Mouse (Mus musculus) forebrain, embryonic 13.5 days (tissue): ENCODE measurements at regions not wholly inside any gene's neighbourhood (a gene's known extent, or its start where the extent isn't known, plus 50 kb on each side); places are given as distances from the start of the nearest gene placed in this dataset.

Source experiments
- ATAC-seq: fragments of 200-750 bp; cut with Nextera tagmentation; 2 replicates; pipeline ENCODE4 v1.8.0; 2017
- H3K27ac ChIP-seq: fragments of 300-500 bp; sonication (generic); 2 replicates; pipeline ENCODE4 v1.5.1; 2015; ENCODE audit warnings: inconsistent platforms, mild to moderate bottlenecking, moderate library complexity
- H3K27me3 ChIP-seq: fragments of 300-500 bp; sonication (generic); 2 replicates; pipeline ENCODE4 v1.6.1; 2015; ENCODE audit warnings: mild to moderate bottlenecking, inconsistent platforms
- H3K36me3 ChIP-seq: fragments of 300-500 bp; sonication (generic); 2 replicates; pipeline ENCODE4 v1.6.1; 2015; ENCODE audit warnings: mild to moderate bottlenecking, inconsistent platforms; ENCODE audit not compliant: poor library complexity, severe bottlenecking
- H3K4me1 ChIP-seq: fragments of 300-500 bp; sonication (generic); 2 replicates; pipeline ENCODE4 v1.6.1; 2015; ENCODE audit warnings: inconsistent platforms
- H3K4me2 ChIP-seq: fragments of 300-500 bp; sonication (generic); 2 replicates; pipeline ENCODE4 v1.6.1; 2015; ENCODE audit warnings: inconsistent platforms, mild to moderate bottlenecking, moderate library complexity
- H3K4me3 ChIP-seq: fragments of 300-500 bp; sonication (generic); 2 replicates; pipeline ENCODE4 v1.5.1; 2015; ENCODE audit warnings: mild to moderate bottlenecking, inconsistent platforms
- H3K9ac ChIP-seq: fragments of 300-500 bp; sonication (generic); 2 replicates; pipeline ENCODE4 v1.6.1; 2015; ENCODE audit warnings: mild to moderate bottlenecking, inconsistent platforms
- H3K9me3 ChIP-seq: fragments of 300-500 bp; sonication (generic); replicated peaks from 2 replicates; pipeline ENCODE4 v1.6.1; 2016; ENCODE audit warnings: inconsistent platforms
- WGBS: fragments of 180-500 bp; shearing (Covaris S2); methylation state at CpG from one replicate; pipeline ENCODE4 v1.1.7; 2015; 5-methylcytosine and 5-hydroxymethylcytosine counted together

DNA sequence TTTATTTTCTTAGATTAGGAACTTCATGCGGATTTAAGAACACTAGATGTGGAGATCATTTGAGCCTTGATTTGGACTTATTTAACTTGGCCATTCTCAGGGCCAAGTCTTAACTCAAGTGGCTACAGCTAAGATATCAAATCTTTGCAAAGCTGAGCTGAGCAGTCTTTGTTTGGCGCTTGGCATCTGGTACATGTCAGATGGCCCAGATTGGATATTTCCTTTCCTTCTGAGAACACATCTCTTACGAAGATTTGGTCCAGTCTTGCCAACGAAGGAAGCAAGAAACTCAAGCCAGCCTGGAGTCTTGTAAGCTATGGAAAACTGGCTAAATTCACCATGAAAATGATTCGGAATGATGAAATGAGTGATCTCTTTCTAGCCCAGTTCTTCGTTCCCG lies 59.1 kb upstream of the Cdc42ep3 start:
- H3K4me3 ChIP-seq, result no peak overlapping the region
- no peak overlapping the region for H3K4me2 ChIP-seq
- no peak for ATAC-seq
- no peak overlapping the region for H3K27ac ChIP-seq
- no peaks in the 10 kb centered on the region for H3K27me3 ChIP-seq
- H3K36me3 ChIP-seq, result no peaks in the 10 kb centered on the region
- H3K4me1 ChIP-seq, result no peaks in the 10 kb centered on the region
- H3K9ac ChIP-seq, result no peak overlapping the region
- H3K9me3 ChIP-seq, result no peaks in the 10 kb centered on the region
- 93% methylated on average over 7 of the region's 7 CpGs for WGBS

DNA sequence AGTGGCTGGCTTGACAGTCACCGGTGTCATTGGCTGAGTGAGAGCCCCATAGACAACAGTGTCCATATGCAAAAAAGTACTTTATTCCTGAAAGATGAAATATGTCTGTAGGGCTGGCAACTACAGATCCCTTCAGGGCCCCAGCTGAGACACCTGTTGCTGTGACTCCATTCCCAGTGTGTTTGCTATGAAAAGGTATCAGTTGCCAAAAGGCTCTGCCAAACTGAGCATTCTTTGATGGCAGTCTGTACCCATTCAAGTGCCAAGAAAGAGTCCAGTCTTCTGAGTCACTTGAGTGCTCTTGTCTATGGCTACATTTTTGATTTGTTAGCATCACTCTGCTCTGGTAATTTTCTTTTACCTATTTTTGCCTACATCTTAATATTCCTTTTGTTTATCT lies 63.1 kb upstream of the Cdc42ep3 start:
- Histone ChIP-seq H3K9ac (no peak overlapping the region), H3K9me3 (no peaks in the 10 kb centered on the region), H3K4me2 (no peak overlapping the region), H3K27ac (no peak overlapping the region), H3K4me3 (no peak overlapping the region), H3K4me1 (no peaks in the 10 kb centered on the region), H3K27me3 (no peaks in the 10 kb centered on the region), H3K36me3 (no peaks in the 10 kb centered on the region)
- no peak; the same call in 1 of the 2 replicates for ATAC-seq
- WGBS, result 80% methylated on average over 1 of the region's 1 CpGs

DNA sequence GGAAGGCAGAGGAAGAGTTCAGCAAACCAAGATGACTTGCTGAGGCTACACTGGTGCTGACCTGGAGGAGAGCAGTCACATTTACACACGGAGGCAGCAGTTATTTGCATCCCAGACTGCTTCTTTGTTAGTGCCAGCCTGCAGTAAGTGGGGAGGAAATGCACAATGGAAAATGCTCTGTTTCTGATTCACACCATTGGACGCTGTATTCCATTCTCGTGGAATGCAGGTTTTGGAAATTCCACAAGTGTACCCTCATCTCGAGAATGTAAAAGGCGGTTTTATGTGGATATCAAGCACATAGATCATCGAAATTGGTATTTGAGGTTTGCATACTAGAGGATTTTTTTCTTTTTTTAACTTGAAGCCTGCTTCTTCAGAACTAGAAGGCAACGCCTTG lies 66.7 kb upstream of the Cdc42ep3 start:
- H3K27me3 ChIP-seq, result no peaks in the 10 kb centered on the region
- H3K4me3 ChIP-seq, result no peak overlapping the region
- no peaks in the 10 kb centered on the region for H3K9me3 ChIP-seq
- no peaks in the 10 kb centered on the region for H3K36me3 ChIP-seq
- no peaks in the 10 kb centered on the region for H3K4me1 ChIP-seq
- H3K27ac ChIP-seq, result no peak overlapping the region
- no peak overlapping the region for H3K9ac ChIP-seq
- WGBS, result 72% methylated on average over 7 of the region's 7 CpGs
- ATAC-seq, result no peak
- H3K4me2 ChIP-seq, result no peak overlapping the region

DNA sequence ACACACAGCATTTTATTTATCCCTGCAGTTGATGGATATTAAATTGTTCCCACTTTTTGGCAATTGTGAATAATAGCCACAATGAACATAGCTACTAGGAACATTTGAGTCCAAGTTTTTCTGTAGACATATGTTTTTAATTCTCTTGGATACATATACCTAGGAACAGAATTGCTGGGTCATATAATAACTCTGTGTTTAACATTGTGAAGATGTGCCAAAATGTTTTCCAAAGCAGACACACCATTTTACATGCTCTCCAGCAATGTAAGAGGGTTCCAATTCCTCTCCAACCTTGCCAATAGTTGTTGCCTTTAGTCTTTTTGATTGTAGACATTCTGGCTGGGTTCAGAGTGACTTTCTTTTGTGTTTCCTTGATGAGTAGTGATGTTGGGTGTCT lies 84.3 kb upstream of the Cdc42ep3 start:
- Histone ChIP-seq H3K4me1 (no peaks in the 10 kb centered on the region), H3K4me2 (no peak overlapping the region), H3K9ac (no peak overlapping the region), H3K36me3 (no peaks in the 10 kb centered on the region), H3K4me3 (no peak overlapping the region), H3K27me3 (no peaks in the 10 kb centered on the region), H3K9me3 (no peaks in the 10 kb centered on the region), H3K27ac (no peak overlapping the region)
- no peak for ATAC-seq

DNA sequence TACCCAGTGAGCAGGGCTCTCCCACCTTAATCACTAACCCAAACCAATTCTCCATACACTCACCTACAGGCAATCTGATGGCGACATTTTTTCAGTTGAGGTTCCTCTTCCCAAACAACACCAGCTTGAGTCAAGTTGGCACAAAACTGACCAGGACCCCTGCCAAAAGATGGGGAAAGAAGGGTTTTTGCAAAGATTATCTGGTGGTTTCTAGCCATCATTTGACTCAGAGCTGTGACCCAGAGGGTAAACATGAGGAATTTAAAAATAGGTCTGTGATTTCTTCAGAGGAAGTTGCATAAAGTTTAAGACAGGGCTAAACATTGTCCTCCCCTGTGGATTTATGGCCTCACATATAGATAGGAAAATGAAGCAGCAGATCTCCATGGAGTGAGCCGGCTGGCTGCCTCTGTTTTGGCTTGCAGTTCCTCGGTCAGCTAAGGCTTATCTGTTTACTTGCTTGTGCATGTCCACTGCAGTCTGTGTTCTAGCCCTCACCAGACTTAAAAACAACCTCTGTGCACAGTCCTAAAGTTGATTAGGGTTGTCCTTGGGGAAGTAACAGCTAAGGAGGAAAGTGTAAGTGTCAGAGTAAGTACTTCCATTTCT lies 87.7 kb upstream of the Cdc42ep3 start:
- Histone ChIP-seq H3K9me3 (no peaks in the 10 kb centered on the region), H3K4me1 (no peaks in the 10 kb centered on the region), H3K27me3 (no peaks in the 10 kb centered on the region), H3K27ac (no peak overlapping the region), H3K9ac (no peak overlapping the region), H3K36me3 (no peaks in the 10 kb centered on the region), H3K4me2 (no peak overlapping the region), H3K4me3 (no peak overlapping the region)
- WGBS, result 90% methylated on average over 3 of the region's 3 CpGs
- no peak for ATAC-seq

DNA sequence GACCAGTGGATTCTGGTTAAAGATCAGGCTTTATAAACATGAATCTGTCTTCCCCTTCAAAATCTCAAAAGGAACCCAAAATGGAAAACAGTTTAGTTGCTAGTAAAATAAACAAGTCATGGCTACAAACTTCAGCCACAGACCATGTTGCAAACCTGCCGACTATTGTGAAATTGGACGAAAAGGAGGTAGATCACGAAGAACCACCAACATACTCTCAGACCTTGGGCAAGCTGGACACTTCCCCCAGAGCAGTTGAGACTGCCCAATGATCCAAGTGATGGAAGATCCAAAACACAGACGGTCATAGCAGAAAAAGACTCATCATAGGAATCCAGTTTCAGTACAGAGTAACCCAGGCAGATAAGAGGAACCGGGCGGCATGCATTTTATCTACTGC lies 92.3 kb upstream of the Cdc42ep3 start:
- H3K27ac ChIP-seq, result no peak overlapping the region
- WGBS, result 93% methylated on average over 6 of the region's 6 CpGs
- H3K4me3 ChIP-seq, result no peak overlapping the region
- H3K27me3 ChIP-seq, result no peaks in the 10 kb centered on the region
- ATAC-seq, result no peak
- H3K9ac ChIP-seq, result no peak overlapping the region
- no peak overlapping the region for H3K4me2 ChIP-seq
- H3K36me3 ChIP-seq, result no peaks in the 10 kb centered on the region
- H3K4me1 ChIP-seq, result no peaks in the 10 kb centered on the region
- H3K9me3 ChIP-seq, result no peaks in the 10 kb centered on the region

DNA sequence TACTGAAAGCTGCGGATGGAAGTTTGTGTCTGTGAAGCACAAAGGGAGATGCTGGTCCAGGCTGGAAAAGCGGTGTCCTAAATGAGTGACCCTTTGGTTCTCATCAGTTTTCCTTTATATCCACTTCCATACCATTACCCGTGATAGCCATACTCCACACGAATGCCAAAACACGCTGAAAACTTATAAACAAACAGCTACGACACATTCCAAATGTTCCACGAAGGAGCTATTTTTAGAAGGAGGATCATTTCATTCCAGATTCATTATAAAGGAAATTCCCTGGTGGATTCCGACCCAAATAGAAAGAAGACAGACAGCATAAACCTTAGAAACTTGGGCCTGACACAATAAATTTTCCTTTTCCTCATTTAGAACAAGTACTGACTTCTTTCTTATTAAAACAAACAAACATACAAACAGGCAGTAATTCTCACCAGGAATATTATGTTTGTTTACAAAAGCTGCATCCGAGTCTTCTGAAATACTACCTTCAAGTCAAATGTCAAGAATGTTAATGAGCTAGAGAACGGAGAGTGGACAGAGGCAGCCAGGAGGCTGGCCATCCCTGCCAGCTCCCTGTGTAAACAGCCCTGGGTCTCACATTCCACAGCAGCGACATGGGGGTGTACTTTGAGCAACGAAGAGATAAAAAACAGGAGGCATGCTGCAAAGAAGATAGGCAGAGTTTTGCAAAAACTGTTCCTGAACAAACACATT lies 96.4 kb upstream of the Cdc42ep3 start:
- peaks cover 5% of the 10 kb centered on the region; the same call in 1 of the 2 replicates for H3K4me1 ChIP-seq
- no peaks in the 10 kb centered on the region for H3K36me3 ChIP-seq
- WGBS, result 47% methylated on average over 12 of the region's 12 CpGs
- no peak overlapping the region for H3K4me3 ChIP-seq
- H3K27ac ChIP-seq, result no peak overlapping the region
- H3K27me3 ChIP-seq, result no peaks in the 10 kb centered on the region
- no peak for ATAC-seq
- no peak overlapping the region for H3K4me2 ChIP-seq
- H3K9me3 ChIP-seq, result no peaks in the 10 kb centered on the region
- no peak overlapping the region for H3K9ac ChIP-seq

DNA sequence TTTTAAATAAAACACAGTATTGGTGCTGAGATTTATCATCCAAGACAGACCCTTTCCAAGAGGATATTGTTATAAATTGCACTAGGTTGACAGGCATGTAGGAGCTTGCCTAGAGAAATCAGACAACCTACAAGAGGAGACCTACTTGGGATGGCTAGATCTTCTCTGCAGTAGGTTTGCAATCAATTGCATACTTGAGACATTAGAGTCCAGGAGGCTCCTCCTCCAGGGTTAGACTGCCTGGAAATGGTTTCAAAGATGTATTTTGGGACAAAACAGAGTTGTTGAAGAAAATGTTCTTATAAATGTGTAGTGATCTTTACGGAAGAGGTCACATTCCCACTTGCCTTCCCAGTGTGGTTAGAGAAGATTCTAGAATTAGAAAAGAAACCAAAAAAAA lies 98.9 kb upstream of the Cdc42ep3 start:
- H3K4me3 ChIP-seq, result no peak overlapping the region
- H3K27me3 ChIP-seq, result no peaks in the 10 kb centered on the region
- peaks cover 5% of the 10 kb centered on the region; the same call in 1 of the 2 replicates for H3K4me1 ChIP-seq
- H3K36me3 ChIP-seq, result no peaks in the 10 kb centered on the region
- H3K9me3 ChIP-seq, result no peaks in the 10 kb centered on the region
- no peak for ATAC-seq
- H3K9ac ChIP-seq, result no peak overlapping the region
- WGBS, result 97% methylated on average over 1 of the region's 1 CpGs
- no peak overlapping the region for H3K4me2 ChIP-seq
- no peak overlapping the region for H3K27ac ChIP-seq

DNA sequence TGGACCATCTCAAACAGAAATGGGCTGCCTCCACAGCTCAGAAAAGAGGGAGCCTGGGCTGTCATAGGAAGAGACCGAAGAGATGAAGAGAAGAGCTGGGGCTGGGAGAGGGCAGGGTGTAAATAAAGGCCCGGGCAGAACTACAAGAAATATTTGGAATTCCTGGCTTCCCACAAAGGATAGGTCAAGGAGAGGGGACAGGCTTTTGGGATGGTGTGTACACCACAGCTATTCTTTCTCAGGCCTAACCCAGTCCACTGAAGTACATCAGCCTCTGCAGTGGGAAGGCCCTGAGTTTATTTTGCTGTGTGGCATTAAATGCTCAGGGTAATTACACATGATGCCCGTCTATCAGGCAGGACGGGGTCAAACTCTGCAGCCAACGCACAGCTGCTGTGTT lies 99.6 kb upstream of the Cdc42ep3 start:
- H3K27ac ChIP-seq, result no peak overlapping the region
- ATAC-seq, result peak; percentile 36

DNA sequence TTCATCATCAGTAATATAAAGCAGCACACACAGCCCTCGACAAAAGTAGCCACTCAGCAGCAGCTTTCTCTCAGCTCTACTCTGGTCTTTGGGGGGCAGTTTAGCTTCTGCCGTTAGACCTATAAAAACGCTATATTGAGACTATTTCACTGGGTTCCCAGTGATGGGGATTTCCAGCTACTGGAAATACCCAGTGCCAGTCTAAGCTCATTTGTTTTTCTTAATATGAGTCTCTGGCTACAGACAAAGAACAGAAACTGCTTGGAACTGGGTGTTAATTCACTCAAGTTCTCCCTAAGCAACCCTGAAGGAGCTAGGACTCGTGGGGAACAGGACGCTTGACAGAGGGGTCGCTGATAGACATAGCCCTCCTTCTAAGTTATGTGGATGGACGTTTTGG lies 100.3 kb upstream of the Cdc42ep3 start:
- 81% methylated on average over 7 of the region's 7 CpGs for WGBS
- Histone ChIP-seq H3K36me3 (no peaks in the 10 kb centered on the region), H3K27me3 (no peaks in the 10 kb centered on the region), H3K27ac (no peak overlapping the region), H3K9me3 (no peaks in the 10 kb centered on the region), H3K9ac (no peak overlapping the region), H3K4me3 (no peak overlapping the region), H3K4me1 (peaks cover 5% of the 10 kb centered on the region; the same call in 1 of the 2 replicates), H3K4me2 (no peak overlapping the region)
- ATAC-seq, result no peak

More for the DNA sequence above, 99.6 kb upstream of the Cdc42ep3 start:
- 35% methylated on average over 5 of the region's 5 CpGs for WGBS
- H3K9ac ChIP-seq, result no peak overlapping the region
- no peak overlapping the region for H3K4me2 ChIP-seq
- H3K9me3 ChIP-seq, result no peaks in the 10 kb centered on the region
- H3K4me3 ChIP-seq, result no peak overlapping the region
- H3K4me1 ChIP-seq, result peaks cover 5% of the 10 kb centered on the region; the same call in 1 of the 2 replicates
- H3K36me3 ChIP-seq, result no peaks in the 10 kb centered on the region
- H3K27me3 ChIP-seq, result no peaks in the 10 kb centered on the region

DNA sequence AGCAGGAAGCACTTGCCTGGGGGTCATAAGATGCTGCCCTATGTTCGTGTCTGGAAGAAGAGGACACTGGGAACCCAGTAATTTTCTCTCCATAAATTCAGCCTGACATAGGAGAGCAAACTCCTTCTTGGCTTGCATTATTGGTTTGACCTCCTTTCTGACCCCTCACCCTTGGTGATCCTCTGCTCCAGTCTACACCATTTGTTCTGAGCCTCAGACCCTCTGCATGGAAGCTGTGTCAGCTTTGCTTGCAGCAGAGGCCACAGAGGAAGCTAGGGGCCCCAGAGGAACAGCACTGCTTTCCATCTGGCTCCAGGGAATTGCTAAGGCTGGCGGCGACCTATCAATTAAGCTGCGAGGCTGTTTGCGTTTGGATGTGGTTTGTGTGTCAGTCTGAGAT lies 102.7 kb upstream of the Cdc42ep3 start:
- Histone ChIP-seq H3K36me3 (no peaks in the 10 kb centered on the region), H3K27ac (no peak overlapping the region), H3K4me3 (no peak overlapping the region), H3K27me3 (no peaks in the 10 kb centered on the region), H3K4me1 (peaks cover 5% of the 10 kb centered on the region; the same call in 1 of the 2 replicates), H3K9me3 (no peaks in the 10 kb centered on the region), H3K4me2 (no peak overlapping the region), H3K9ac (no peak overlapping the region)
- ATAC-seq, result no peak
- WGBS, result 80% methylated on average over 5 of the region's 5 CpGs

DNA sequence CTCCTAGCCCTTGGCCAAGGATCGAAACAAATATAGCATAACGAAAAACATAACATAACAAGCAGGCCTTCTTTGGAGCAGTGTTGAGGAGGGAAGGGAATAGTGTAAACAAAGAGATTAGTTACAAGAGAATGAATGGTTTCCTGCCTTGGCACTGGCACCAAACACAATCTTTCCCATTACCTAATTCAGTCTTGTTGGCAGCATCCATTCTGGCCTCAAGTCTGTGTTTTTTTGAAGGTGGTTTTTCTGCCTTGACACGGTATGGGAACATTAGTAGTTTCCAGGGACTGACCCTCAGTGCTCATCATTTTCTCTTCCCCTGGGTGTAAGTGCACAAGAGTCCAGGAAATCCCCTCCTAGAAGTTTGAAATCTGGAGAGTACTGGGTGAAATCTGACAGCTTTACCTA lies 106.8 kb upstream of the Cdc42ep3 start:
- Histone ChIP-seq H3K9me3 (no peaks in the 10 kb centered on the region), H3K4me3 (no peak overlapping the region), H3K27ac (no peak overlapping the region), H3K4me2 (no peak overlapping the region), H3K27me3 (no peaks in the 10 kb centered on the region), H3K9ac (no peak overlapping the region), H3K4me1 (no peaks in the 10 kb centered on the region), H3K36me3 (no peaks in the 10 kb centered on the region)
- peak; percentile 45; the same call in 1 of the 2 replicates for ATAC-seq
- 77% methylated on average over 3 of the region's 3 CpGs for WGBS
